ENCODE assay signal across 8 mouse cellular contexts in genomic region chrX:164004809-164005208, GRCm38 (mm10). TPM values are rescaled to one million over a fixed set of nuclear protein-coding genes. Genes with fewer than 3 reads are reported as not detected.
DNase-seq lines count a peak whose midpoint lies in the region; ATAC-seq and TF ChIP-seq lines count a peak whose summit lies in the region.

No protein-coding gene starts in this region.

- no peak for TF ChIP-seq EP300 in heart, adult 2 months (IDR thresholded peaks at IDR 0.05; ENCODE audit: insufficient read depth, low read depth, low read length)

- no peak for ATAC-seq in heart, embryonic 11.5 days (replicated peaks; ENCODE audit: insufficient number of reproducible peaks, low FRiP score, low TSS enrichment)
- ATAC-seq in forebrain, embryonic 14.5 days, result peak; percentile 71; the same call in 1 of the 2 replicates

- no peak overlapping the region for H3K9ac ChIP-seq in heart, adult 2 months (ENCODE audit: low read depth, low read length)
- no peak overlapping the region for H3K9ac ChIP-seq in heart, embryonic 11.5 days (ENCODE audit: low read depth, low read length)
- H3K9ac ChIP-seq in forebrain, embryonic 14.5 days (ENCODE audit: low read length), result no peak overlapping the region

- no peaks in the 10 kb centered on the region for H3K27me3 ChIP-seq in heart, adult 2 months (ENCODE audit: control insufficient read depth, insufficient read depth, low read length)
- H3K27me3 ChIP-seq in heart, embryonic 11.5 days (ENCODE audit: control insufficient read depth, insufficient read depth, low read length), result no peaks in the 10 kb centered on the region
- H3K27me3 ChIP-seq in forebrain, embryonic 14.5 days (replicated peaks; ENCODE audit: control insufficient read depth, insufficient read depth, low read length), result no peaks in the 10 kb centered on the region

- DNase-seq in heart, adult 2 months, result no peak
- DNase-seq in 416B (ENCODE audit: low read depth) (peak; percentile 61), R1 (ENCODE audit: low read depth, low spot score) (peak; percentile 35)
- peak; percentile 67 for DNase-seq in forebrain, embryonic 14.5 days (ENCODE audit: low spot score)
- DNase-seq in lung, postnatal 36 days, result peak; percentile 49
- DNase-seq in spleen, postnatal 14 days (ENCODE audit: low spot score in 2 of 2), result no peak
- DNase-seq in urinary bladder, postnatal 36 days (ENCODE audit: low spot score in 2 of 2), result no peak

- H3K27ac ChIP-seq in heart, adult 2 months, result no peak overlapping the region
- no peak overlapping the region for H3K27ac ChIP-seq in heart, embryonic 11.5 days (ENCODE audit: low read depth, low read length)
- no peak overlapping the region for H3K27ac ChIP-seq in forebrain, embryonic 14.5 days (ENCODE audit: low read depth, low read length)

- TF ChIP-seq POLR2A in heart, adult 2 months (IDR thresholded peaks at IDR 0.05; ENCODE audit: insufficient read depth, low read depth, low read length), result no peak

- 27% methylated on average over 2 of the region's 2 CpGs for WGBS in heart, adult 2 months
- WGBS in heart, embryonic 11.5 days (ENCODE audit: insufficient replicate concordance), result 29% methylated on average over 2 of the region's 2 CpGs
- WGBS in forebrain, embryonic 14.5 days, result 30% methylated on average over 2 of the region's 2 CpGs

- no peak overlapping the region for H3K4me3 ChIP-seq in heart, adult 2 months
- no peak overlapping the region for H3K4me3 ChIP-seq in heart, embryonic 11.5 days (ENCODE audit: low read depth, low read length)
- no peak overlapping the region for H3K4me3 ChIP-seq in forebrain, embryonic 14.5 days (ENCODE audit: low read depth, low read length)

- intact Hi-C loops in heart, adult 2 months (cut with DNase I), result loop anchor here (5.0 to 10.0 kb wide), 2 partner anchors 48 to 180 kb away; partner anchors contain the start of gene Zrsr2

- H3K9me3 ChIP-seq in heart, embryonic 11.5 days (replicated peaks; ENCODE audit: control insufficient read depth, low read length), result no peaks in the 10 kb centered on the region
- no peaks in the 10 kb centered on the region for H3K9me3 ChIP-seq in forebrain, embryonic 14.5 days (replicated peaks; ENCODE audit: control insufficient read depth, low read length)

- no peaks in the 10 kb centered on the region for H3K79me2 ChIP-seq in heart, adult 2 months (replicated peaks; ENCODE audit: control insufficient read depth, insufficient read depth, low read length)

- H3K4me2 ChIP-seq in heart, embryonic 11.5 days, result no peak overlapping the region
- H3K4me2 ChIP-seq in forebrain, embryonic 14.5 days (ENCODE audit: low read length), result no peak overlapping the region

- H3K36me3 ChIP-seq in heart, adult 2 months (ENCODE audit: control insufficient read depth, insufficient read depth, low read length), result no peaks in the 10 kb centered on the region
- H3K36me3 ChIP-seq in heart, embryonic 11.5 days (ENCODE audit: control insufficient read depth, insufficient read depth, low read length), result no peaks in the 10 kb centered on the region
- H3K36me3 ChIP-seq in forebrain, embryonic 14.5 days (ENCODE audit: control insufficient read depth, insufficient read depth, low read length), result no peaks in the 10 kb centered on the region

- H3K4me1 ChIP-seq in heart, adult 2 months (ENCODE audit: control insufficient read depth, insufficient read depth, low read length), result no peaks in the 10 kb centered on the region
- H3K4me1 ChIP-seq in heart, embryonic 11.5 days (ENCODE audit: control insufficient read depth, insufficient read depth, low read length), result no peaks in the 10 kb centered on the region
- no peaks in the 10 kb centered on the region for H3K4me1 ChIP-seq in forebrain, embryonic 14.5 days (ENCODE audit: control insufficient read depth, insufficient read depth, low read length)

- peak; percentile 75 for TF ChIP-seq CTCF in heart, adult 2 months (IDR thresholded peaks at IDR 0.05)

RNA-seq across cellular contexts. Expression of gene Car5b, which starts 23.0 kb away (rescaled TPM):
- 1 to 10 TPM in 1 of 2 experiments, under 1 TPM in 1; 0.55 to 1.2 TPM for total RNA-seq in heart, adult 2 months (2021)
- polyA plus RNA-seq in heart, adult 2 months (2012; rRNA removed), result 2.0 and 3.1 TPM in 2 replicates
- 0.08 and 0.11 TPM in 2 replicates for polyA plus RNA-seq in heart, embryonic 11.5 days (2014; fragmentation: Nextera tagmentation; extraction: Ambion mirVana)
- 0.22 and 0.34 TPM in 2 replicates for polyA plus RNA-seq in forebrain, embryonic 14.5 days (2014; fragmentation: Nextera tagmentation; extraction: Ambion mirVana)

RNA-seq across cellular contexts. Expression of gene Zrsr2, which starts 46.3 kb away (rescaled TPM):
- total RNA-seq in heart, adult 2 months (2021), result 10 to 100 TPM in 1 of 2 experiments, 1 to 10 TPM in 1; 7.9 to 12.9 TPM
- polyA plus RNA-seq in heart, adult 2 months (2012; rRNA removed), result 3.6 and 5.5 TPM in 2 replicates
- polyA plus RNA-seq in heart, embryonic 11.5 days (2014; fragmentation: Nextera tagmentation; extraction: Ambion mirVana), result 35.3 and 37.3 TPM in 2 replicates
- 42.3 and 43.8 TPM in 2 replicates for polyA plus RNA-seq in forebrain, embryonic 14.5 days (2014; fragmentation: Nextera tagmentation; extraction: Ambion mirVana)

Comparison
In these comparisons a context has a peak if more than half of its experiments do, and no peak if none do; other contexts are left out.
1. DNase-seq: peak in 416B (single experiment), R1 (single experiment), forebrain, embryonic 14.5 days (single experiment) and lung, postnatal 36 days (single experiment); none in heart, adult 2 months (0 of 2), spleen, postnatal 14 days (0 of 2) and urinary bladder, postnatal 36 days (0 of 2).